Mouse (Mus musculus) MEL (cell line): Measurements from ENCODE around the gene Hoxc5. TPM values are rescaled to one million over a fixed set of nuclear protein-coding genes. Genes with fewer than 3 reads are reported as not detected.

Source experiments
- DNase-seq: peaks from one replicate; pipeline ENCODE4 v3.0.0; 2011; ENCODE audit warnings: low read depth, low spot score
- H3K27ac ChIP-seq: 2 replicates; pipeline ENCODE4 v1.5.1; 2012; ENCODE audit warnings: low read depth, mild to moderate bottlenecking, control low read depth, low read length, moderate library complexity; ENCODE audit not compliant: control insufficient read depth
- H3K27me3 ChIP-seq, 2 experiments: fragments of 150-350 bp in 1 of 2; sonication (generic) in 1 of 2; 2 replicates each; pipeline ENCODE4 v1.6.1; 2012; ENCODE audit warnings: low read length in 2 of 2, mild to moderate bottlenecking in 2 of 2, improper control_type of control experiment in 1 of 2, moderate library complexity in 1 of 2; ENCODE audit not compliant: insufficient read depth in 2 of 2, control insufficient read depth in 1 of 2
- H3K36me3 ChIP-seq, 2 experiments: 2 replicates each; pipeline ENCODE4 v1.6.1; 2012 to 2014; ENCODE audit warnings: low read length in 2 of 2, improper control_type of control experiment in 1 of 2, inconsistent platforms in 1 of 2, mild to moderate bottlenecking in 1 of 2; ENCODE audit not compliant: insufficient read depth in 2 of 2, control insufficient read depth in 1 of 2
- H3K4me1 ChIP-seq, 2 experiments: fragments of 150-350 bp in 1 of 2; sonication (generic) in 1 of 2; 2 replicates each; pipeline ENCODE4 v1.6.1; 2012; ENCODE audit warnings: low read length in 2 of 2, improper control_type of control experiment in 1 of 2, mild to moderate bottlenecking in 1 of 2; ENCODE audit not compliant: insufficient read depth in 2 of 2, control insufficient read depth in 1 of 2
- H3K4me3 ChIP-seq, 2 experiments: fragments of 150-350 bp in 1 of 2; sonication (generic) in 1 of 2; 2 replicates each; pipeline ENCODE4 v1.5.1; 2012; ENCODE audit warnings: low read depth in 2 of 2, low read length in 2 of 2, mild to moderate bottlenecking in 2 of 2, moderate library complexity in 2 of 2, control low read depth in 1 of 2, improper control_type of control experiment in 1 of 2; ENCODE audit not compliant: control insufficient read depth in 1 of 2, insufficient read depth in 1 of 2
- H3K79me2 ChIP-seq: 2 replicates; pipeline ENCODE4 v1.6.1; 2012; ENCODE audit warnings: mild to moderate bottlenecking, low read length, moderate library complexity; ENCODE audit not compliant: control insufficient read depth, poor library complexity, insufficient read depth
- H3K9ac ChIP-seq: 2 replicates; pipeline ENCODE4 v1.6.1; 2012; ENCODE audit warnings: low read depth, mild to moderate bottlenecking, control low read depth, low read length, moderate library complexity; ENCODE audit not compliant: control insufficient read depth, poor library complexity, severe bottlenecking
- H3K9me3 ChIP-seq: fragments of 150-350 bp; sonication (generic); replicated peaks from 2 replicates; pipeline ENCODE4 v1.6.1; 2012; ENCODE audit warnings: mild to moderate bottlenecking, low read length, improper control_type of control experiment, moderate library complexity; ENCODE audit not compliant: insufficient read depth
- BHLHE40 ChIP-seq: IDR thresholded peaks from 2 replicates; pipeline ENCODE4 v1.6.1; 2012; ENCODE audit warnings: low read depth, mild to moderate bottlenecking, inconsistent platforms, low read length, improper control_type of control experiment, borderline replicate concordance
- CHD1 ChIP-seq: IDR thresholded peaks from 2 replicates; pipeline ENCODE4 v1.6.1; 2012; ENCODE audit warnings: low read depth, mild to moderate bottlenecking, inconsistent platforms, low read length, improper control_type of control experiment
- CTCF ChIP-seq, 3 experiments: IDR thresholded peaks in 2 of 3; conservative IDR thresholded peaks in 1 of 3; 2 replicates each; pipeline ENCODE4 v1.5.1; 2011 to 2012; ENCODE audit warnings: low read length in 3 of 3, low read depth in 2 of 3, mild to moderate bottlenecking in 2 of 3, improper control_type of control experiment in 1 of 3, inconsistent platforms in 1 of 3, mixed read lengths in 1 of 3, moderate library complexity in 1 of 3; ENCODE audit not compliant: control insufficient read depth in 1 of 3, insufficient read depth in 1 of 3, poor library complexity in 1 of 3, severe bottlenecking in 1 of 3
- E2F4 ChIP-seq: IDR thresholded peaks from 2 replicates; pipeline ENCODE4 v1.6.1; 2011; ENCODE audit warnings: low read depth, low read length, improper control_type of control experiment, borderline replicate concordance
- ELF1 ChIP-seq: IDR thresholded peaks from 2 replicates; pipeline ENCODE4 v1.6.1; 2014; ENCODE audit warnings: low read depth, mild to moderate bottlenecking, inconsistent platforms, low read length, improper control_type of control experiment, moderate library complexity
- EP300 ChIP-seq, 2 experiments: IDR thresholded peaks; 2 replicates each; pipeline ENCODE4 v1.6.1; 2011; ENCODE audit warnings: improper control_type of control experiment in 2 of 2, low read length in 2 of 2, low read depth in 1 of 2, mild to moderate bottlenecking in 1 of 2
- ETS1 ChIP-seq: IDR thresholded peaks from 2 replicates; pipeline ENCODE4 v1.6.1; 2012; ENCODE audit warnings: low read depth, mild to moderate bottlenecking, inconsistent platforms, low read length, improper control_type of control experiment, moderate library complexity
- GABPA ChIP-seq: IDR thresholded peaks from 2 replicates; pipeline ENCODE4 v1.6.1; 2012; ENCODE audit warnings: low read depth, mild to moderate bottlenecking, inconsistent platforms, low read length, improper control_type of control experiment, moderate library complexity
- GATA1 ChIP-seq: IDR thresholded peaks from 2 replicates; pipeline ENCODE4 v1.6.1; 2011; ENCODE audit warnings: low read depth, low read length, improper control_type of control experiment
- HCFC1 ChIP-seq: IDR thresholded peaks from 2 replicates; pipeline ENCODE4 v1.6.1; 2012; ENCODE audit warnings: low read depth, mild to moderate bottlenecking, inconsistent platforms, low read length, improper control_type of control experiment, moderate library complexity
- JUND ChIP-seq: IDR thresholded peaks from 2 replicates; pipeline ENCODE4 v1.6.1; 2011; ENCODE audit warnings: low read depth, mild to moderate bottlenecking, improper control_type of control experiment, low read length
- KAT2A ChIP-seq: conservative IDR thresholded peaks from 2 replicates; pipeline ENCODE4 v1.6.1; 2012; ENCODE audit warnings: low read depth, low read length, improper control_type of control experiment, inconsistent platforms
- MAFK ChIP-seq: IDR thresholded peaks from 2 replicates; pipeline ENCODE4 v1.6.1; 2011; ENCODE audit warnings: low read depth, mild to moderate bottlenecking, low read length, improper control_type of control experiment, borderline replicate concordance
- MAX ChIP-seq: IDR thresholded peaks from 2 replicates; pipeline ENCODE4 v1.6.1; 2011; ENCODE audit warnings: low read length, improper control_type of control experiment
- MAZ ChIP-seq: IDR thresholded peaks from 2 replicates; pipeline ENCODE4 v1.6.1; 2012; ENCODE audit warnings: low read depth, mild to moderate bottlenecking, inconsistent platforms, low read length, improper control_type of control experiment
- MXI1 ChIP-seq: IDR thresholded peaks from 2 replicates; pipeline ENCODE4 v1.6.1; 2011; ENCODE audit warnings: mild to moderate bottlenecking, low read depth, low read length, improper control_type of control experiment
- MYB ChIP-seq: IDR thresholded peaks from 2 replicates; pipeline ENCODE4 v1.6.1; 2011; ENCODE audit warnings: mild to moderate bottlenecking, low read depth, low read length, improper control_type of control experiment
- MYC ChIP-seq: IDR thresholded peaks from 2 replicates; pipeline ENCODE4 v1.6.1; 2011; ENCODE audit warnings: low read depth, mild to moderate bottlenecking, low read length, improper control_type of control experiment, moderate library complexity
- NELFE ChIP-seq: IDR thresholded peaks from 2 replicates; pipeline ENCODE4 v1.6.1; 2011; ENCODE audit warnings: low read depth, low read length, improper control_type of control experiment
- POLR2A ChIP-seq, 2 experiments: IDR thresholded peaks; 2 replicates each; pipeline ENCODE4 v1.6.1; 2011 to 2012; ENCODE audit warnings: low read length in 2 of 2, mild to moderate bottlenecking in 2 of 2, control low read depth in 1 of 2, improper control_type of control experiment in 1 of 2, low read depth in 1 of 2, moderate library complexity in 1 of 2; ENCODE audit not compliant: control insufficient read depth in 1 of 2, insufficient read depth in 1 of 2, poor library complexity in 1 of 2
- POLR2AphosphoS2 ChIP-seq: IDR thresholded peaks from 2 replicates; pipeline ENCODE4 v1.6.1; 2011; ENCODE audit warnings: low read length, improper control_type of control experiment
- RAD21 ChIP-seq: IDR thresholded peaks from 2 replicates; pipeline ENCODE4 v1.6.1; 2011; ENCODE audit warnings: mild to moderate bottlenecking, low read depth, low read length, improper control_type of control experiment
- RCOR1 ChIP-seq: IDR thresholded peaks from 2 replicates; pipeline ENCODE4 v1.6.1; 2012; ENCODE audit warnings: low read depth, mild to moderate bottlenecking, inconsistent platforms, low read length, improper control_type of control experiment
- SIN3A ChIP-seq: IDR thresholded peaks from 2 replicates; pipeline ENCODE4 v1.6.1; 2012; ENCODE audit warnings: low read length, improper control_type of control experiment, inconsistent platforms
- SMC3 ChIP-seq: IDR thresholded peaks from 2 replicates; pipeline ENCODE4 v1.6.1; 2011; ENCODE audit warnings: low read depth, low read length, improper control_type of control experiment
- TAL1 ChIP-seq: IDR thresholded peaks from 2 replicates; pipeline ENCODE4 v1.6.1; 2012; ENCODE audit warnings: mild to moderate bottlenecking, inconsistent platforms, low read length, moderate library complexity, mixed read lengths
- TBP ChIP-seq: IDR thresholded peaks from 2 replicates; pipeline ENCODE4 v1.8.0; 2011; ENCODE audit warnings: low read depth, low read length, improper control_type of control experiment
- TCF12 ChIP-seq: IDR thresholded peaks from 2 replicates; pipeline ENCODE4 v1.6.1; 2014; ENCODE audit warnings: low read depth, mild to moderate bottlenecking, inconsistent platforms, low read length, improper control_type of control experiment, moderate library complexity
- UBTF ChIP-seq: IDR thresholded peaks from 2 replicates; pipeline ENCODE4 v1.6.1; 2012; ENCODE audit warnings: low read depth, mild to moderate bottlenecking, inconsistent platforms, low read length, improper control_type of control experiment, moderate library complexity, borderline replicate concordance; ENCODE audit not compliant: insufficient read depth
- USF2 ChIP-seq, 2 experiments: IDR thresholded peaks; 2 replicates each; pipeline ENCODE4 v1.6.1; 2011 to 2012; ENCODE audit warnings: improper control_type of control experiment in 2 of 2, low read length in 2 of 2, borderline replicate concordance in 1 of 2, inconsistent platforms in 1 of 2, low read depth in 1 of 2, mild to moderate bottlenecking in 1 of 2; ENCODE audit not compliant: insufficient read depth in 1 of 2
- ZMIZ1 ChIP-seq: IDR thresholded peaks from 2 replicates; pipeline ENCODE4 v1.6.1; 2012; ENCODE audit warnings: low read depth, mild to moderate bottlenecking, inconsistent platforms, low read length, improper control_type of control experiment, moderate library complexity
- ZNF384 ChIP-seq: IDR thresholded peaks from 2 replicates; pipeline ENCODE4 v1.6.1; 2012; ENCODE audit warnings: low read depth, mild to moderate bottlenecking, inconsistent platforms, low read length, improper control_type of control experiment
- polyA plus RNA-seq, 2 experiments: library from polyadenylated mRNA; stranded (reverse) in 1 of 2; unstranded in 1 of 2; fragments of >175 nt in 1 of 2; fragments of >200 nt in 1 of 2; gene quantifications; 2 replicates each; pipeline versions ENCODE4 v1.2.1 to v1.2.4; 2012; ENCODE audit warnings: low replicate concordance in 2 of 2, low read depth in 1 of 2; ENCODE audit not compliant: insufficient read length in 2 of 2, insufficient read depth in 1 of 2, missing spikeins in 1 of 2
- total RNA-seq: library from RNA; depleted of rRNA; stranded (reverse); fragments of 300-350 nt; gene quantifications from 2 replicates; pipeline ENCODE4 v1.2.3, GENCODE M21; 2012

Gene Hoxc5
- total and polyA plus RNA-seq, 3 experiments: 0.46 to 3.0 TPM; not detected in 1

GRCm38 (mm10) chr15:102999183-102999831, 32.1 kb downstream of the Hoxc5 start (continued):
- TF ChIP-seq MYB (no peak), RCOR1 (no peak; the same call in none of the 2 replicates), ELF1 (peak; percentile 93), SMC3 (no peak), CTCF (IDR thresholded peaks at IDR 0.05 in 2 of 3, conservative IDR thresholded peaks at IDR 0.05 in 1 of 3; ENCODE audit: control insufficient read depth in 1 of 3, insufficient read depth in 1 of 3, low read depth in 2 of 3, low read length in 3 of 3, poor library complexity in 1 of 3, severe bottlenecking in 1 of 3) (no peak; a peak in 1 of 6 replicates), TAL1 (no peak), ETS1 (peak; percentile 78), TCF12 (peak; percentile 80), RAD21 (no peak), GABPA (no peak)

- Histone ChIP-seq H3K9me3 (no peaks in the 10 kb centered on the region), H3K79me2 (peaks cover 26% of the 10 kb centered on the region), H3K27ac (peak overlapping the region; percentile 99), H3K9ac (peak overlapping the region; percentile 98), H3K27me3 (no peaks in the 10 kb centered on the region), H3K4me3 (peak overlapping the region; percentile 60 to 68), H3K36me3 (peaks cover 0 to 31% of the 10 kb centered on the region in 2 experiments; a peak in 2 of 4 replicates), H3K4me1 (peaks cover 15 to 34% of the 10 kb centered on the region in 2 experiments)
- peak; percentile 90 for DNase-seq
- TF ChIP-seq KAT2A (no peak), JUND (no peak), POLR2A (IDR thresholded peaks at IDR 0.05; ENCODE audit: control insufficient read depth in 1 of 2, insufficient read depth in 1 of 2, low read depth in 1 of 2, low read length in 2 of 2, poor library complexity in 1 of 2) (no peak), TCF12 (0 out of 2 replicates have a peak, but pooled peaks have one; percentile 19), ETS1 (no peak; the same call in none of the 2 replicates), TAL1 (peak; percentile 43; the same call in 1 of the 2 replicates), MAX (no peak), MYC (no peak), BHLHE40 (no peak), ZNF384 (no peak), ELF1 (no peak), E2F4 (no peak), SMC3 (no peak), USF2 (IDR thresholded peaks at IDR 0.05; ENCODE audit: borderline replicate concordance in 1 of 2, insufficient read depth in 1 of 2, low read depth in 1 of 2, low read length in 2 of 2) (no peak), ZMIZ1 (0 out of 2 replicates have a peak, but pooled peaks have one; percentile 3), CTCF (IDR thresholded peaks at IDR 0.05 in 2 of 3, conservative IDR thresholded peaks at IDR 0.05 in 1 of 3; ENCODE audit: control insufficient read depth in 1 of 3, insufficient read depth in 1 of 3, low read depth in 2 of 3, low read length in 3 of 3, poor library complexity in 1 of 3, severe bottlenecking in 1 of 3) (no peak), UBTF (no peak), SIN3A (0 out of 2 replicates have a peak, but pooled peaks have one; percentile 26), TBP (0 out of 2 replicates have a peak, but pooled peaks have one; percentile 28), NELFE (no peak), EP300 (IDR thresholded peaks at IDR 0.05; ENCODE audit: low read depth in 1 of 2, low read length in 2 of 2) (peak in 1 of 2 experiments; percentile 18; a peak in 1 of 4 replicates), GATA1 (no peak), MAZ (peak; percentile 65), MAFK (no peak), POLR2AphosphoS2 (no peak), HCFC1 (peak; percentile 41; the same call in 1 of the 2 replicates), MYB (no peak), GABPA (no peak), MXI1 (0 out of 2 replicates have a peak, but pooled peaks have one; percentile 3), CHD1 (0 out of 2 replicates have a peak, but pooled peaks have one; percentile 17), RCOR1 (peak; percentile 51; the same call in 1 of the 2 replicates)
These were observed 32.7 kb downstream of the Hoxc5 start for GRCm38 (mm10) chr15:102999955-103000354.
